Mouse (Mus musculus): ENCODE results near the gene Calr3.

Calr3 gene

GRCm38 (mm10) chr8:72434952-72435351 is 8.7 kb downstream of the Calr3 start:
- no peak for DNase-seq

GRCm38 (mm10) chr8:72429676-72430075 is 14.0 kb downstream of the Calr3 start:
- DNase-seq, result no peak

- DNase-seq, result no peak
Measured at GRCm38 (mm10) chr8:72422926-72423325, 20.7 kb downstream of the Calr3 start.

- DNase-seq, result peak; percentile 98
Measured at GRCm38 (mm10) chr8:72421362-72422335, 22.0 kb downstream of the Calr3 start, which contains the start of gene Eps15l1. Gene Eps15l1, minus strand, starts transcription at chr8:72421460.

- peak; percentile 38 for DNase-seq
Measured at GRCm38 (mm10) chr8:72420571-72421361, 22.9 kb downstream of the Calr3 start.

- no peak for DNase-seq
Measured at GRCm38 (mm10) chr8:72418073-72418472, 25.6 kb downstream of the Calr3 start.

- DNase-seq, result no peak
Measured at GRCm38 (mm10) chr8:72415252-72415651, 28.4 kb downstream of the Calr3 start.

- DNase-seq, result no peak
Measured at GRCm38 (mm10) chr8:72413839-72414238, 29.8 kb downstream of the Calr3 start.

- no peak for DNase-seq
Measured at GRCm38 (mm10) chr8:72409443-72409842, 34.2 kb downstream of the Calr3 start.

- DNase-seq, result no peak
Measured at GRCm38 (mm10) chr8:72407878-72408277, 35.8 kb downstream of the Calr3 start.

GRCm38 (mm10) chr8:72402981-72403380 is 40.7 kb downstream of the Calr3 start:
- DNase-seq, result no peak

GRCm38 (mm10) chr8:72401381-72401780 is 42.3 kb downstream of the Calr3 start:
- no peak for DNase-seq

- DNase-seq, result no peak
Measured at GRCm38 (mm10) chr8:72385737-72386136, 57.9 kb downstream of the Calr3 start.

GRCm38 (mm10) chr8:72382395-72382794 is 61.3 kb downstream of the Calr3 start:
- DNase-seq, result no peak

- DNase-seq, result no peak
Measured at GRCm38 (mm10) chr8:72380656-72381055, 63.0 kb downstream of the Calr3 start.

- no peak for DNase-seq
Measured at GRCm38 (mm10) chr8:72376900-72377299, 66.8 kb downstream of the Calr3 start.

- no peak for DNase-seq
Measured at GRCm38 (mm10) chr8:72376309-72376708, 67.4 kb downstream of the Calr3 start.

- no peak for DNase-seq
Measured at GRCm38 (mm10) chr8:72375161-72375560, 68.5 kb downstream of the Calr3 start.

All from right cerebral cortex, postnatal 25 days (tissue).